Mouse (Mus musculus): ENCODE results near the gene Ncan. TPM values are rescaled to one million over a fixed set of nuclear protein-coding genes. Genes with fewer than 3 reads are reported as not detected.

Ncan gene
- polyA plus RNA-seq, 1 experiment from 2014 or later: 47.2 TPM

- H3K4me3 ChIP-seq (ENCODE audit: low read depth, low read length): no peak overlapping the region
- WGBS: 92% methylated on average over 5 of the region's 5 CpGs
- H3K27ac ChIP-seq (ENCODE audit: low read depth, low read length): no peak overlapping the region
- peaks cover 12% of the 10 kb centered on the region for H3K4me1 ChIP-seq (ENCODE audit: control insufficient read depth, insufficient read depth, low read length)
- DNase-seq (ENCODE audit: low spot score, missing footprints): peak; percentile 14
- no peak overlapping the region for H3K4me2 ChIP-seq
- peaks cover 4% of the 10 kb centered on the region for H3K36me3 ChIP-seq (ENCODE audit: control insufficient read depth, insufficient read depth, low read length)
- no peak for ATAC-seq (ENCODE audit: low FRiP score)
- no peak overlapping the region for H3K9ac ChIP-seq (ENCODE audit: low read length)
- H3K27me3 ChIP-seq (ENCODE audit: control insufficient read depth, insufficient read depth, low read length): no peaks in the 10 kb centered on the region
- H3K9me3 ChIP-seq (ENCODE audit: control insufficient read depth, low read length): no peaks in the 10 kb centered on the region
Measured at GRCm38 (mm10) chr8:70134086-70134485, 13.4 kb upstream of the Ncan start.

GRCm38 (mm10) chr8:70131166-70131883 is 10.7 kb upstream of the Ncan start, which contains the start of gene Nr2c2ap:
Gene Nr2c2ap, plus strand, starts transcription at chr8:70131333.
- Histone ChIP-seq H3K9ac (ENCODE audit: low read length) (peak within 1 kb of the TSS; percentile 76), H3K9me3 (ENCODE audit: control insufficient read depth, low read length) (no peaks in the 10 kb centered on the region), H3K36me3 (ENCODE audit: control insufficient read depth, insufficient read depth, low read length) (peaks cover 4% of the 10 kb centered on the region), H3K27me3 (ENCODE audit: control insufficient read depth, insufficient read depth, low read length) (no peaks in the 10 kb centered on the region), H3K27ac (ENCODE audit: low read depth, low read length) (no peak within 1 kb of the TSS), H3K4me1 (ENCODE audit: control insufficient read depth, insufficient read depth, low read length) (peaks cover 4% of the 10 kb centered on the region), H3K4me3 (ENCODE audit: low read depth, low read length) (peak within 1 kb of the TSS; percentile 69), H3K4me2 (peak within 1 kb of the TSS; percentile 68)
- ATAC-seq (ENCODE audit: low FRiP score) (peak; percentile 90), DNase-seq (ENCODE audit: low spot score, missing footprints) (peak; percentile 98)
- WGBS: 1% methylated on average over 37 of the region's 37 CpGs

DNA sequence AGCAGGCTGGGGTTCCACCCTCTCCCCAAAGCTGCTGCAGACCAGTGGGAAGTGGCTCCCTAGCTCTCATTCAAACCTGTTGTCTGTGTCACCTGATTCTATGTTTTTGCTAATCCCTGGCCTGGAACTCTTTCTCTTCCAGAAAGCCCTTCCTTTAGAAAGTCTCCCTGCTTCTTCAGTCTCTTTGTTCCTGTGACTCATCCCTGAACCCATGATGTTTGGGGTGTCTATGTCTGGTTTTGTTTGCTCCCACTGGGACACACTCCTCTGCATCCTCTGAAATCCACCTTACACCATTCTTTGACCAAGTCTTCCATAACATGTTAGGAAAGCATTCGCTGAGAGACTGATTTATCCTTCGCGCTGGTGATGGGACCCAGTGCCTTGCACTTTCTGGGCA is 9.4 kb upstream of the Ncan start:
- DNase-seq (ENCODE audit: low spot score, missing footprints) (no peak), ATAC-seq (ENCODE audit: low FRiP score) (no peak)
- H3K36me3 ChIP-seq (ENCODE audit: control insufficient read depth, insufficient read depth, low read length): peaks cover 4% of the 10 kb centered on the region
- H3K9ac ChIP-seq (ENCODE audit: low read length): no peak overlapping the region
- 71% methylated on average over 3 of the region's 3 CpGs for WGBS
- H3K27ac ChIP-seq (ENCODE audit: low read depth, low read length): no peak overlapping the region
- no peak overlapping the region for H3K4me2 ChIP-seq
- no peaks in the 10 kb centered on the region for H3K27me3 ChIP-seq (ENCODE audit: control insufficient read depth, insufficient read depth, low read length)
- H3K4me3 ChIP-seq (ENCODE audit: low read depth, low read length): no peak overlapping the region
- peaks cover 4% of the 10 kb centered on the region for H3K4me1 ChIP-seq (ENCODE audit: control insufficient read depth, insufficient read depth, low read length)
- H3K9me3 ChIP-seq (ENCODE audit: control insufficient read depth, low read length): no peaks in the 10 kb centered on the region

- Histone ChIP-seq H3K4me1 (ENCODE audit: control insufficient read depth, insufficient read depth, low read length) (peaks cover 4% of the 10 kb centered on the region), H3K9me3 (ENCODE audit: control insufficient read depth, low read length) (no peaks in the 10 kb centered on the region), H3K9ac (ENCODE audit: low read length) (no peak overlapping the region), H3K27ac (ENCODE audit: low read depth, low read length) (no peak overlapping the region), H3K4me2 (no peak overlapping the region), H3K36me3 (ENCODE audit: control insufficient read depth, insufficient read depth, low read length) (peaks cover 4% of the 10 kb centered on the region), H3K27me3 (ENCODE audit: control insufficient read depth, insufficient read depth, low read length) (no peaks in the 10 kb centered on the region), H3K4me3 (ENCODE audit: low read depth, low read length) (no peak overlapping the region)
- ATAC-seq (ENCODE audit: low FRiP score): no peak
- DNase-seq (ENCODE audit: low spot score, missing footprints): no peak
- WGBS: 74% methylated on average over 9 of the region's 9 CpGs
Measured at GRCm38 (mm10) chr8:70129309-70129952, 8.8 kb upstream of the Ncan start.

- Histone ChIP-seq H3K27ac (ENCODE audit: low read depth, low read length) (no peak overlapping the region), H3K4me3 (ENCODE audit: low read depth, low read length) (no peak overlapping the region), H3K9me3 (ENCODE audit: control insufficient read depth, low read length) (no peaks in the 10 kb centered on the region), H3K4me1 (ENCODE audit: control insufficient read depth, insufficient read depth, low read length) (peaks cover 4% of the 10 kb centered on the region), H3K9ac (ENCODE audit: low read length) (no peak overlapping the region), H3K27me3 (ENCODE audit: control insufficient read depth, insufficient read depth, low read length) (no peaks in the 10 kb centered on the region), H3K36me3 (ENCODE audit: control insufficient read depth, insufficient read depth, low read length) (no peaks in the 10 kb centered on the region), H3K4me2 (no peak overlapping the region)
- DNase-seq (ENCODE audit: low spot score, missing footprints): no peak
- WGBS: 79% methylated on average over 3 of the region's 3 CpGs
- no peak for ATAC-seq (ENCODE audit: low FRiP score)
Measured at GRCm38 (mm10) chr8:70128435-70128834, 7.8 kb upstream of the Ncan start.

DNA sequence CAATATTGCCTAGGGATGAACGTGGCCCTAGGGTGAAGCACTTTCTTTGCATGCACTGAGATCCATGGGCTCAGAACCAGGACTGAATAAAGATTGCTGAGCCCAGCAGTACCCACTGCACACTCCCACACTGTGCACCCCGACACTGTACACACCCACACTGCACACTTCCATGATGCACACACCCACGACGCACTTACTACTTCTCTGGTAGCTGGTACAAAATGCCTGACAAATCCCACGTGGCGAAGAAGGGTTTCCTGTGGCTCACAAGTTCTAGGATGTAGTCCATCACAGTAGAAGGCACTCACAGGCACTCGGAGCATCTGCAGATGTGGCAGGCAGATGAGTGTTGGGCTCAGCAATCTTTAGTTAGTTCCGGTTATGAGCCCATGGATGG is 4.3 kb upstream of the Ncan start:
- Histone ChIP-seq H3K36me3 (ENCODE audit: control insufficient read depth, insufficient read depth, low read length) (no peaks in the 10 kb centered on the region), H3K9ac (ENCODE audit: low read length) (no peak overlapping the region), H3K4me3 (ENCODE audit: low read depth, low read length) (no peak overlapping the region), H3K4me2 (no peak overlapping the region), H3K27me3 (ENCODE audit: control insufficient read depth, insufficient read depth, low read length) (no peaks in the 10 kb centered on the region), H3K9me3 (ENCODE audit: control insufficient read depth, low read length) (no peaks in the 10 kb centered on the region), H3K27ac (ENCODE audit: low read depth, low read length) (no peak overlapping the region), H3K4me1 (ENCODE audit: control insufficient read depth, insufficient read depth, low read length) (no peaks in the 10 kb centered on the region)
- ATAC-seq (ENCODE audit: low FRiP score) (no peak), DNase-seq (ENCODE audit: low spot score, missing footprints) (peak; percentile 39)
- WGBS: 67% methylated on average over 8 of the region's 8 CpGs

DNA sequence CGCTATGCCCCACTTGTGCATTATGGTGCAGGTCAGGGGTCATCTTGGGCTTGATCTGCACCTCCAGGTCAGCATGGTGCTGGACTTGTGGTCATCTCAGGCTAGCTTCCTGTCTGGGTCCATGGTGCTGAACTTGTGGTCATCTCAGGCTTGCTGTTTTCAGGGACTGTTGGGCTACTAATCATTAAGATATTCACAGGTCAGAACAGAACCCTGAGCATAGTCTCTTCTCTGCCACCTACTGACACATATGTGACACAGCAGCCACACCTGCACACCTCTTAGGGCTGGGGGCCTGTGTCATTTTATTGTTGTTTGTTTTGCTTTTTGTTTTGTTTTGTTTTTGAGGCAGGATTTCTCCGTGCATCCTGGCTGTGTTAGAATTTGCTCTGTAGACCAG is 2.2 kb upstream of the Ncan start:
- peak; percentile 28 for DNase-seq (ENCODE audit: low spot score, missing footprints)
- Histone ChIP-seq H3K27me3 (ENCODE audit: control insufficient read depth, insufficient read depth, low read length) (no peaks in the 10 kb centered on the region), H3K4me1 (ENCODE audit: control insufficient read depth, insufficient read depth, low read length) (peaks cover 9% of the 10 kb centered on the region; the same call in 1 of the 2 replicates), H3K36me3 (ENCODE audit: control insufficient read depth, insufficient read depth, low read length) (no peaks in the 10 kb centered on the region), H3K9ac (ENCODE audit: low read length) (no peak overlapping the region), H3K4me3 (ENCODE audit: low read depth, low read length) (no peak overlapping the region), H3K4me2 (no peak overlapping the region), H3K27ac (ENCODE audit: low read depth, low read length) (no peak overlapping the region), H3K9me3 (ENCODE audit: control insufficient read depth, low read length) (no peaks in the 10 kb centered on the region)
- WGBS: 51% methylated on average over 2 of the region's 2 CpGs
- no peak for ATAC-seq (ENCODE audit: low FRiP score)

DNA sequence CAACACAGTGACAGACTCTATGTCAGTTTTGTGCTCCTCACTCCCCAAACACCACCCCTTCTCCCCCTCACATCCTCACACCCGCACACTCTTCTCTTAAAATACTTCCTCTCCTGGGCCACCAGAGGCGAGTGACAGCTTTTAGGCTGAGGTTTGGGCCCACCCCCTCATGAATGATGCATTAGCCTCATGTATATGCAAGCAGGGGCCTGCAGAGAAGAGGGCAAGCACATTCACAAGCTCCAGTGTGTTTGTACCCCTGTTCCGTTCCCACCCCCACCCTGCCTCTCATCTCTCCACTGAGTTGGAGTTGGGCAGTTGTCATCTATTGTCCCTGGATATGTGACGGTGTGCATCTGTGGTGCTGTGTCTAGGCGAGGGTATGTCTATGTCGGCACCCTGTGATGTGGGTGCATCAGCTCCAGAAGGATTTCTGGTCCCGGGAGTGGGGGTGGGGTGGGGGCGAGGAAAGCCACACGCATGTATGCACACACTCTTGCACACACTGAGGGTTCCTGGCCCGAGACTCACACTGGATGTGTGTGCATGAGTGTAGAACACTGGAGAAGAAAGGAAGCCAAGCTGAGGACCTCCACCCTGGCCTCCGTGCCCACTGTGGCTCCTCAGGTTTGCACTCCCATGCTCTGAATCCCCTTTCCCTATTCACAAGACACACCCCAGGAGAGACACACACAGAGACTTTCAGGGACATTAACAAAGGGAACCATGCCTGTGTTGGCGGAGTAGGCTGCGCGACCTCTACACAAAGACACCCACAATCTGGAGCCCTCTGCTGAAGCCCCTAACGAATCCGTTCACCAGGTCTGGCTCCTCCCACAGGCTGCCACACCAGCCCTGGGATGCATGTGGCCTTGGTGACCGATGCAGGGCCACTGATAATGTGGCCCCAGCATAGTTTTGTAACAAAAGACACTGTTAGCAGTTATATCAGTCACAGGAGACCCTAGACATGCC is 1.7 kb downstream of the Ncan start:
- DNase-seq (ENCODE audit: low spot score, missing footprints) (peak; percentile 93), ATAC-seq (ENCODE audit: low FRiP score) (peak; percentile 88)
- Histone ChIP-seq H3K4me2 (peak overlapping the region; percentile 80), H3K27me3 (ENCODE audit: control insufficient read depth, insufficient read depth, low read length) (peaks cover 19% of the 10 kb centered on the region), H3K9ac (ENCODE audit: low read length) (peak overlapping the region; percentile 81), H3K27ac (ENCODE audit: low read depth, low read length) (peak overlapping the region; percentile 80), H3K4me1 (ENCODE audit: control insufficient read depth, insufficient read depth, low read length) (peaks cover 11% of the 10 kb centered on the region; the same call in 1 of the 2 replicates), H3K9me3 (ENCODE audit: control insufficient read depth, low read length) (no peaks in the 10 kb centered on the region), H3K4me3 (ENCODE audit: low read depth, low read length) (peak overlapping the region; percentile 53), H3K36me3 (ENCODE audit: control insufficient read depth, insufficient read depth, low read length) (no peaks in the 10 kb centered on the region)
- WGBS: 6% methylated on average over 17 of the region's 17 CpGs

Measured in midbrain, embryonic 11.5 days (tissue).